Mouse (Mus musculus) cerebellum, adult 9-10 months (tissue): ENCODE results near the gene Olfr414.

Experiments
- DNase-seq: peaks from one replicate; pipeline ENCODE4 v3.0.0; 2022

Gene Olfr414

DNA sequence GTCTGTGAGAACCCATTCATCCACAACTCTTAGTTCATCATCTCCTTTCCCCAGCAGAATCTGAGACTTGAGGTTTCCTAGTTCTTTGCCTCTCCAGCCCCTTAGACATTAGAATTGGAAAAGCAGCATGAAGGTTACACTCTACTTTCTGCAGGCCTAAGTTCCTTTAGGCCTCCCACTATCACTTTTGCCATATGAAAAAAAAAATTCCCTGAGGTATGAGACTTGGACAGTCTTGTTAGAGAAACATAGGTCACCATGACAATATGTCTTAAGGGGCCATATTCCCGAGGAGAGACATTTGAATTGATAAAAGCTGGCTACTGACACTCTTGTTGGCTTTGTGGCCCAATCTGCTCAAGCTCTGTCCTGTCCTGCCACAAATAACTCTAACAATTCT is at the start of gene Olfr414:
Olfr414 (plus strand) TSS at position 301 of the 400 bp plus-strand sequence.
- no peak for DNase-seq

DNA sequence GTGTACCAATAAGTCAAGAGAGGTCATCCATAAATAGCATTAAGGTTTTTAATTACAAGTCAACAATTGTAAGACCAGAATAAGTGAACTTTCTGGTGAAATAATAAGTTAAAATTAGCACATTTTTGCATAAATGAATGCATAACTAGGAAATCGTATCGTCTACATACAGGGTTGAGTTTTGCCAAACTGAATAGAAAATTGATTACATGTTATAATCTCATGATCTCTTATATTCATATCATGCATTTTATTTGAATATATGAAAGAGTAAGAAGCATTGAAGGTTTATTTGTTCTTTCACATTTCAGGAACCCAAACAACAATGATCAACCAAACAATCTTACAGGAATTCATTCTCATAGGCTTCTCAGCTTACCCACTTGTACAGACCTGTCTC is 33.1 kb upstream of the Olfr414 start, which contains the start of gene Olfr248:
Olfr248 (plus strand) TSS at position 301 of the 400 bp plus-strand sequence.
- no peak for DNase-seq

DNA sequence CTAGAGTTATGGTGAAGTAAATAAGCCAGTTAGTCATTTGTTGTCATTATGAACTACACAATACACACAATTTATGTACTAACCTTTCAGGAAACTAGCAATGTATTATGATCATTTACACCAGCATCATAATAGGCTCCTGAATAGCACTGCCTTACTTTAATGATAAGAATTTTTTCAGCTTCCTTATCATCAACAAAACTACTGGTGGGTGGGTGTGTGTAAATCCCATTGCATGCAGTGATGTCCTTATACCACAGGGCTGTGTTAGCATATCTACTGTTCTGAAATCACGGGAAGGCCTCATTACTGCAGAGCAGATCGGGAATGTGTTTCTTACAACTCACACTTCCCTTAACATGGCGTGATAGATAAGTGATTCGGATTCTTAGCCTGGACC is 905 bp upstream of the Olfr414 start:
- DNase-seq, result no peak

DNA sequence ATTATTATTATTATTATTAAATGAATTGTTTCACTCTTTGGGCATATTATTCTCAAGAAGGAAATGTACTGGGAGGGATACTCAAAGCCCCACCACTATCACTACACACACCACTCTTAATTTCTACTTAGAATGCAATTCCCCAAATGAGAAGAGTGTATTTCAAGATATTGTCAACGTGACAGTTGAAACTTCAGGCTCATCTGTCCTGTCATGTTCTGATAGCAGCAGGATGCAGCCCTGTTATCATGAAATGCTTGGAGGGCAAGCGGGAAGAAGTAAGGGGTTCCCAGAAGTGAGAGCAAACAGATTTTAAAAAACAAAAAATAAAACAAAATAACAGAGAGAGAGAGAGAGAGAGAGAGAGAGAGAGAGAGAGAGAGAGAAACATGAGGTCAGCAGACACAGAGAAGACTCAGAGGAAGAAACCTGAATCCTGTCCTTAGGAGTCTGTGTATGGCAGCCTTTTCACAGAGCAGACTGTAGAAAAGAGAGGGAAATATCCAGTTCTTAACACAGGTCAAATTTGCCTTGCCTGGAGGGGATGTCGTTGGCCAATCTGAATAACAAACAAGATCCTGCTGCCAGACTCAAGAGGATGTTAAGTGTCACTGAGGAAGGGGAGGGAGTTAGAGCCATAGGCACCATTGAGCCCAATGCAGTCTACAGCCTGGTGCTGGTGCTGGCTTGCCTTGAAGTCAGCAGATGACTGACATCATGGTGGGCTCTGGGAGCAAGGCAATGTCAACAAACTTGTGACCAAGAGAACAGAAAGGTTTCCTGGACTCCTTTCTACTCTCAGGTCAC is 2.5 kb downstream of the Olfr414 start:
- DNase-seq, result no peak

DNA sequence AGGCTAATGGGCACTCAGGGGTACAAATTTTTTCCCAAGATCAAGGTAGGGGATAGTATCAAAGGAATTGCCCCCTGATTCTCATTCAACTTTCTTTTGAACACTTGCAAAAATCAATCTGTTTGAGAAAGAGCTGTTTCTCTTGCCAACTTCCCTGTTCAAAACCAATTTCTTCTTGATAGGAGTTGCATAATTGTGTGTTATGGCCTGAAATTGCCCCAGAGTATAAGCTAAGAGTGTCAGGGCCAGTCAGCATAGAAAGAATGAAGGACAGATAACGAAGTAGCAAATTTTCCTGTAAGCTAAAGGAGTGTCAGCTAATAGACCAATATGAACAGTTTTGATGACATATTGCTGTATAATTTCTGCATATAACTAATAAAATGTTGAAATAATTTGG is 3.5 kb downstream of the Olfr414 start:
- DNase-seq, result no peak

DNA sequence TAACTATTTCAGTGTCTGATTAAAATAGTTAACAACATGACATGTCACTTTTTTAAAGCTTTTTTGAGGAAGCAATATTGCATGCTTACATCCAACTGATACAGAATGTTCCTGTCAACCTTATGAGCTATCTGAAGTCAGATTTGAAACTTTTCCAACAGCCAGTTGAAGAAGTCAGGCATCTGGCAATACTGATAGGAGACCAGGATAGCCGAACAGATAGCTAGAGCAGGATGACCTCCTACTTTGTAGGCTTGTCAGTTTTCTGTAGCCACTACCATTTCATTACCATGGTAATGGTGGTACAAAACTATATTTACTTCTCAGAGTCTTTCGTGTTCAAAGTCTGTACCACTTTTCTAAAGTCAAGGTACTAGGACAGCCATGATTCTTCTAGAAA is 4.5 kb downstream of the Olfr414 start:
- no peak for DNase-seq

DNA sequence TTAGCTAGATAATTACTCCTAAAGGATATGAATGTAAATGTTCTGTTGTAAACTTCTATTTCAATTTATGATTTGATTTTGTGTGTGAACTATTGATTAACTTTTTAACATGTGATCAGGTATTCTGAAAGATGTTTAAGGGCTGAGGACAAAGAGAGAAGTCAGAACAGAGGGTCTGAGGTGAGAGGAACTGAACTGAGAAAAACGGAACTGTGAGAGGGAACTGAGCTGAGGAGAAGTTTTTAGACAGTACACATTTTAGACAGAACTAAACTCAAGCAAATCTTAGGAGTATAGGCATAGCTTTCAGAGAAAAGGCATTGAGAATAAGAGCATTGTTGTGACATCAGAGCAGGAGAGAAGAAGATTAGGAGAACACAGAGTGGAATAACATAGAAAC is 10.3 kb downstream of the Olfr414 start:
- DNase-seq, result no peak

DNA sequence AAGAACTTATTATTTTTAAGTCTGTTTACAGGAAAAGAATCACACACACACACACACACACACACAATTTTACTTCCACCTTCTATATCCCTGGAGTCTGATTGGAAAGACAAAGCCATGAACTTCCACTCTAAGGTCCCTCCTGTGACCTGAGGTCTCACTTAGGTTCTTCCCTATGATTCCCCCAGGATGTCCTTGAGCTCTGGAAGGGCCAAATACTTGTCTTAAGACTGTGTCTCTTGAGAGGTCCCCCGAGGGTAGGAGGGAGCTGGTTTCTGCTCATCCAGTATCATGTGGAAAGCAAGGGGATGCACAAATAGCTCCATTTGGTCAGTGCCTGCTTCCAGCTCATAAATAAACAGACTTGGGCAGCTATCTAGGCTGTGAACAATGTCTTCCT is 17.9 kb downstream of the Olfr414 start, which contains the start of gene Olfr220:
Olfr220 (plus strand) TSS at position 301 of the 400 bp plus-strand sequence.
- no peak for DNase-seq

DNA sequence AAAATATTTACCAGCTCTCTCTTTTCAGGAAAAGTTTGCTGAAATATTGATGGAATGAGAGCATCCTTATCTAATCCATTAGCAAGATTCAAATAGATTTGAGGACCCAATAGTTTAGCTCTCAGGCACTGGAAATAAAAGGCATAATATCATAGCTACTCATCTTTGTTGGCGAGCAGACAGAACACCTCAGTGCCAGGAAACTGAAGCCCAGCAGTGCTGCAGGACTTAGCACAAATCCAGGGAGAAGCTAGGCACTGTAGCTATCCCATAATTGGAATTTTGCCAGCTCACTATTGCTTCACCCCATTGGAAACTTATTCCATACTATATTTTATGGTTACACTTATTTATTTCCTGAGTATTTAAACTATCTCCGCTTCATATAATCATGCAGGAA is 31.2 kb downstream of the Olfr414 start:
- DNase-seq, result no peak

DNA sequence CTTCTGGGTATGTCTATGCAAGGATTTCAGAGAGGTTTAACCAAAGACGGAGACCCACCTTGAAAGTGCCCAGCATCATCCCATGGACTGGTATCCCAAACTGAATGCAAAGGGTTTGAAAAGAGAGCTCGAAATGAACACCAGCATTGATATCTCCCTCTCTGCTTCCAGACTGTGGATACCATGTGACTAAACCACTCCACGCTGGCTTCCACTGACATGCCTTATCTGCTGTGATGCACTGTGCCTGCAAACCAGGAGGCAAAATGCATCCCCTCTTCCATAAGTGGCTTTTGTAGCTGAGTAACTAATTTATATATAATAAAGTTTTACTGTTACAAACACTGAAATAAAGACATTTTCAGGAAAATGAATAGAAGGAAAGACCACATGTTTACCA is 41.5 kb downstream of the Olfr414 start:
- DNase-seq, result no peak

DNA sequence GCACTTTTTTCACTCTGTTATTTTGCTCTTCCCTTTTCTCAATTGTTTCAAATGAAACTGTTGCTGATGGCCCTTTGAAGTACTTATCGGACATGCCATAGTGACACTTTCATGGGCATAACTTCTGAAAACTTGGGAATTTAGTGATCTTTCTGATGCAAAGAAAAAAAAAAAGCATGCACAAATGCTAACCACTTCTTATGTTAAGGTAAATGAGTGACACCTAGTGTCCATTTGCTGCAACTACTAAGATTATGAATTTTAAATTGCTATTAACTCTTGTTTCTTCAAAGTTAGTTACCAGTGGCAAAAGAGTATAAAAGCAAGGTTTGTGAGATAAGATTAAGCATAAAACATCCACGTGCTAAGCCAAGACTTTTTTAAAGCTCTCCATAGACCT is 42.4 kb downstream of the Olfr414 start:
- peak; percentile 35 for DNase-seq

DNA sequence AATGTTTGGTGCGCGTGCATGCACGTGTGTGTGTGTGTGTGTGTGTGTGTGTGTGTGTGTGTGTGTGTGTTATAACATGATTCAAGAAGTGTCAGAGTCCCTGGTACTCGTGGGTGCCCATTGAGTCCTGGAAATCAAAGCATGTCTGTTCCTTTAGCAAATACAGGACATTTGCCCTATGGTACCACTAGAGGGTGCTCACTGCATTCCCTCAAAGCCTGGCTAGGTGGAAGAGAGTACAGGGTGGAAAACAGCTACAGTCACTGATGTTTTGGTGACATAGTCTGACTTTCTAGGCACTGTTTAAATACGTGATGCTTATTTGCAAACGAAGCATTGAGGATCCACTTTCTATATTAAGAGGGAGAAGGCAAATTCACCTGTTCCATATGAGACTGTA is 45.9 kb downstream of the Olfr414 start:
- DNase-seq, result peak; percentile 64

DNA sequence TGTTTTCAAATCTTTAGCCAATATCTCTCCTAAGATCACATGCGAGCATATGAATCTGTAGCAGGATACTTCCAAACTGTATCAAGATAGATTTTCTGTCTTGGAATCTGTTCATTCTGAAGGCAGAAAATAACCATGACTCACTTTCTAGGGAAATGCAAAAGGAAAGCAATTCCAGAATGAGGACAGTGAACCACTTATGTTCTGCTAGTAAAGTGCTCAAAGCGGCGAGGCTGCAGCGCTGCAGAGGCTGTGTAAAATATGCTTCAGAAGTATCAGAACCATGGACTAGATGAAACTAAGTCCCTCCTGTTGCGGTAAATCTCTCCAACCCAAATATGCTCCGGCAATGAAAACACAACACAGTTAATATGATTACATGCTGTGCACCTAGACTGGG is 58.7 kb downstream of the Olfr414 start:
- no peak for DNase-seq
